Mouse (Mus musculus) lung, postnatal 0 days (tissue): ENCODE measurements at regions not wholly inside any gene's neighbourhood (a gene's known extent, or its start where the extent isn't known, plus 50 kb on each side); places are given as distances from the start of the nearest gene placed in this dataset.

Experiments used
- ATAC-seq: fragments of 200-750 bp; cut with Nextera tagmentation; 2 replicates; pipeline ENCODE4 v1.8.0; 2017; ENCODE audit warnings: moderate library complexity
- DNase-seq: peaks from one replicate; pipeline ENCODE4 v3.0.0-alpha.2; 2016; ENCODE audit warnings: low spot score
- H3K27ac ChIP-seq: fragments of 300-500 bp; sonication (generic); 2 replicates; pipeline ENCODE4 v1.5.1; 2014; ENCODE audit warnings: antibody characterized with exemption, mild to moderate bottlenecking, low read length, mixed read lengths
- H3K27me3 ChIP-seq: fragments of 300-500 bp; sonication (generic); replicated peaks from 2 replicates; pipeline ENCODE4 v1.6.1; 2014; ENCODE audit warnings: low read length, mixed read lengths; ENCODE audit not compliant: insufficient read depth
- H3K36me3 ChIP-seq: fragments of 300-500 bp; sonication (generic); 2 replicates; pipeline ENCODE4 v1.6.1; 2014; ENCODE audit warnings: low read length, mixed read lengths; ENCODE audit not compliant: insufficient read depth
- H3K4me1 ChIP-seq: fragments of 300-500 bp; sonication (generic); 2 replicates; pipeline ENCODE4 v1.6.1; 2014; ENCODE audit warnings: antibody characterized with exemption, low read depth, low read length, mixed read lengths; ENCODE audit not compliant: insufficient read depth
- H3K4me2 ChIP-seq: fragments of 300-500 bp; sonication (generic); replicated peaks from 2 replicates; pipeline ENCODE4 v1.6.1; 2014; ENCODE audit warnings: low read depth, mild to moderate bottlenecking, low read length, moderate library complexity, mixed read lengths
- H3K4me3 ChIP-seq: fragments of 300-500 bp; sonication (generic); 2 replicates; pipeline ENCODE4 v1.5.1; 2014; ENCODE audit warnings: low read depth, low read length
- H3K9ac ChIP-seq: fragments of 300-500 bp; sonication (generic); replicated peaks from 2 replicates; pipeline ENCODE4 v1.6.1; 2014; ENCODE audit warnings: low read depth, mild to moderate bottlenecking
- H3K9me3 ChIP-seq: fragments of 300-500 bp; sonication (generic); 2 replicates; pipeline ENCODE4 v1.6.1; 2016; ENCODE audit warnings: low read length, mixed read lengths
- CTCF ChIP-seq: IDR thresholded peaks from 2 replicates; pipeline ENCODE4 v1.5.1; 2016; ENCODE audit warnings: antibody characterized with exemption, mild to moderate bottlenecking
- EP300 ChIP-seq: IDR thresholded peaks from 2 replicates; pipeline ENCODE4 v1.6.1; 2016; ENCODE audit warnings: antibody characterized with exemption, mild to moderate bottlenecking, control low read depth
- WGBS: fragments of 180-500 bp; shearing (Covaris S2); extraction: QIAGEN DNeasy Blood & Tissue Kit; methylation state at CpG from one replicate; pipeline ENCODE4 v1.1.7; 2014; 5-methylcytosine and 5-hydroxymethylcytosine counted together

GRCm38 (mm10) chr3:52837527-52837926, 179.5 kb downstream of the Cog6 start:
- no peak for ATAC-seq
- Histone ChIP-seq H3K4me3 (no peak overlapping the region), H3K9ac (no peak overlapping the region), H3K36me3 (no peaks in the 10 kb centered on the region), H3K9me3 (no peaks in the 10 kb centered on the region), H3K27ac (no peak overlapping the region), H3K4me2 (no peak overlapping the region), H3K4me1 (no peaks in the 10 kb centered on the region), H3K27me3 (no peaks in the 10 kb centered on the region)
- no peak for DNase-seq
- 50% methylated on average over 4 of the region's 4 CpGs for WGBS
- no peak for TF ChIP-seq CTCF
- TF ChIP-seq EP300: no peak

DNA sequence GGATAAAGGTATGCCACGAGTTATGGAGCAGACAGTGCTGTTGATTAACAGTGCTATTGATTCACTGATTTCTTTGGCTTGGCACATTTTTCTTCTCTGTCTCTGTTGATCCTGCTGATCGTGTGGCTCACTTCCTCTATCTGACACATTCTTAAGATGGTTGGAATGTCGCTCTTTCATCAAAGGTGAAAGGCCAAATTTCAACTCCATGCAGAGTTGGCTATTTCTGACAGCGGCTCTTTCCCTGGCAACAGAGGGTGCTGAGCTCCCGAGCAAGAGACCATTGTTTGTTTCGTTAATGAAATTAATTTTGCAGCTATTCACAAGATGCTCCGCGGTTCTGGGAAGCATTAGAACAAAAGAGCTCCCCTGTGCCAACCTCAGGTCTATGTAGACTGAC, 180.3 kb downstream of the Cog6 start:
- Histone ChIP-seq H3K4me1 (no peaks in the 10 kb centered on the region), H3K27ac (no peak overlapping the region), H3K9me3 (no peaks in the 10 kb centered on the region), H3K27me3 (no peaks in the 10 kb centered on the region), H3K4me3 (no peak overlapping the region), H3K36me3 (no peaks in the 10 kb centered on the region), H3K4me2 (no peak overlapping the region), H3K9ac (no peak overlapping the region)
- ATAC-seq (no peak), DNase-seq (no peak)
- 25% methylated on average over 8 of the region's 8 CpGs for WGBS
- TF ChIP-seq EP300 (no peak), CTCF (no peak)

DNA sequence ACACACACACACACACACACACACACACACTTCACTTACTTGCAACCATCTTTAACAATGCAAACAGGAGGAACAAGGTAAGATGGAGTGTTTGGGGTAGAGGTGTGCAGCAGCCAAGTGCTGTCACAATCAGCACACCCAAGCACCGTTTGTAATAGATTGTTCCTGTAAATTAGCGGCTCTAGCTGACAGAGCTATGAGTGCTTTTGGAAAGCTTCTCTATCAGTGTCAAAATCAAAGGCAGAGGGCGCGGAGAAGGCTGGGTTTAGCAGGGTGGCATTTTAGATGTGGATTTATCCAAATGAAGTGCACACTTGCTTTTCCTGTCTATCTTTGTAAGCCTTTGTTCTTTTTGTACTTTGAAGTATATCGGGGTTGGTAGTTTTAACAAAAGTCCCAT, 184.6 kb downstream of the Cog6 start:
- H3K36me3 ChIP-seq: no peaks in the 10 kb centered on the region
- no peaks in the 10 kb centered on the region for H3K4me1 ChIP-seq
- no peak overlapping the region for H3K4me2 ChIP-seq
- no peak overlapping the region for H3K4me3 ChIP-seq
- no peak overlapping the region for H3K27ac ChIP-seq
- H3K27me3 ChIP-seq: no peaks in the 10 kb centered on the region
- H3K9ac ChIP-seq: no peak overlapping the region
- ATAC-seq (no peak), DNase-seq (no peak)
- 64% methylated on average over 5 of the region's 5 CpGs for WGBS
- TF ChIP-seq CTCF: no peak
- TF ChIP-seq EP300: no peak
- H3K9me3 ChIP-seq: no peaks in the 10 kb centered on the region

- Histone ChIP-seq H3K4me3 (no peak overlapping the region), H3K4me2 (no peak overlapping the region), H3K27ac (no peak overlapping the region), H3K9ac (no peak overlapping the region), H3K4me1 (no peaks in the 10 kb centered on the region), H3K9me3 (no peaks in the 10 kb centered on the region), H3K36me3 (no peaks in the 10 kb centered on the region), H3K27me3 (no peaks in the 10 kb centered on the region)
- ATAC-seq (no peak), DNase-seq (no peak)
- TF ChIP-seq CTCF (no peak), EP300 (no peak)
- 76% methylated on average over 1 of the region's 1 CpGs for WGBS
These were observed 185.1 kb downstream of the Cog6 start for GRCm38 (mm10) chr3:52831986-52832385.

- TF ChIP-seq EP300 (no peak), CTCF (no peak)
- Histone ChIP-seq H3K9me3 (no peaks in the 10 kb centered on the region), H3K27me3 (no peaks in the 10 kb centered on the region), H3K27ac (no peak overlapping the region), H3K4me1 (no peaks in the 10 kb centered on the region), H3K4me3 (no peak overlapping the region), H3K36me3 (no peaks in the 10 kb centered on the region), H3K9ac (no peak overlapping the region), H3K4me2 (no peak overlapping the region)
- ATAC-seq (no peak), DNase-seq (no peak)
- WGBS: 82% methylated on average over 3 of the region's 3 CpGs
These were observed 186.9 kb downstream of the Cog6 start for GRCm38 (mm10) chr3:52830101-52830500.

GRCm38 (mm10) chr3:52829069-52829468, 188.0 kb downstream of the Cog6 start:
- H3K4me3 ChIP-seq: no peak overlapping the region
- H3K9me3 ChIP-seq: no peaks in the 10 kb centered on the region
- 85% methylated on average over 6 of the region's 6 CpGs for WGBS
- no peak for ATAC-seq
- no peaks in the 10 kb centered on the region for H3K36me3 ChIP-seq
- H3K4me1 ChIP-seq: no peaks in the 10 kb centered on the region
- TF ChIP-seq EP300: no peak
- TF ChIP-seq CTCF: no peak
- H3K9ac ChIP-seq: no peak overlapping the region
- H3K4me2 ChIP-seq: no peak overlapping the region
- no peak overlapping the region for H3K27ac ChIP-seq
- H3K27me3 ChIP-seq: no peaks in the 10 kb centered on the region
- DNase-seq: no peak

GRCm38 (mm10) chr3:52828473-52828872, 188.6 kb downstream of the Cog6 start:
- Histone ChIP-seq H3K4me1 (no peaks in the 10 kb centered on the region), H3K27me3 (no peaks in the 10 kb centered on the region), H3K36me3 (no peaks in the 10 kb centered on the region), H3K9me3 (no peaks in the 10 kb centered on the region), H3K4me3 (no peak overlapping the region), H3K9ac (no peak overlapping the region), H3K27ac (no peak overlapping the region), H3K4me2 (no peak overlapping the region)
- TF ChIP-seq EP300: no peak
- TF ChIP-seq CTCF: no peak
- no peak for ATAC-seq
- no peak for DNase-seq
- 47% methylated on average over 4 of the region's 4 CpGs for WGBS
